Mouse (Mus musculus): ENCODE data around the gene Tagln. TPM values are rescaled to one million over a fixed set of nuclear protein-coding genes. Genes with fewer than 3 reads are reported as not detected.
A peak's percentile ranks its signal among the peaks of the same experiment; 100 is the strongest.

Gene Tagln
- polyA plus RNA-seq, 1 experiment from 2014 or later = 10.3 TPM

GRCm38 (mm10) chr9:45961855-45962254 lies 26.0 kb upstream of the Tagln start:
- WGBS = 79% methylated on average over 2 of the region's 2 CpGs
- Histone ChIP-seq H3K4me3 (replicated peaks; ENCODE audit: low read length) (no peak overlapping the region), H3K9ac (no peak overlapping the region)

GRCm38 (mm10) chr9:45959661-45960060 lies 23.8 kb upstream of the Tagln start:
- no peak overlapping the region for H3K4me3 ChIP-seq (replicated peaks; ENCODE audit: low read length)
- H3K9ac ChIP-seq = no peak overlapping the region
- H3K36me3 ChIP-seq (replicated peaks; ENCODE audit: control insufficient read depth, insufficient read depth) = peaks cover 46% of the 10 kb centered on the region
- ATAC-seq (ENCODE audit: low FRiP score) = no peak
- H3K27ac ChIP-seq = no peak overlapping the region
- H3K27me3 ChIP-seq (ENCODE audit: control insufficient read depth, insufficient read depth, low read length) = no peaks in the 10 kb centered on the region
- peaks cover 7% of the 10 kb centered on the region; the same call in 1 of the 2 replicates for H3K4me1 ChIP-seq (replicated peaks; ENCODE audit: control insufficient read depth, insufficient read depth, low read length)
- WGBS = 90% methylated on average over 7 of the region's 7 CpGs
- DNase-seq (ENCODE audit: low spot score) = no peak
- no peaks in the 10 kb centered on the region for H3K9me3 ChIP-seq (ENCODE audit: control insufficient read depth, low read length)
- H3K4me2 ChIP-seq (replicated peaks) = no peak overlapping the region

More at GRCm38 (mm10) chr9:45961855-45962254, 26.0 kb upstream of the Tagln start:
- no peak overlapping the region for H3K27ac ChIP-seq
- no peak overlapping the region for H3K4me2 ChIP-seq (replicated peaks)
- H3K36me3 ChIP-seq (replicated peaks; ENCODE audit: control insufficient read depth, insufficient read depth) = peaks cover 68% of the 10 kb centered on the region
- H3K9me3 ChIP-seq (ENCODE audit: control insufficient read depth, low read length) = no peaks in the 10 kb centered on the region
- no peak for DNase-seq (ENCODE audit: low spot score)
- no peaks in the 10 kb centered on the region for H3K4me1 ChIP-seq (replicated peaks; ENCODE audit: control insufficient read depth, insufficient read depth, low read length)
- ATAC-seq (ENCODE audit: low FRiP score) = no peak
- H3K27me3 ChIP-seq (ENCODE audit: control insufficient read depth, insufficient read depth, low read length) = no peaks in the 10 kb centered on the region

DNA sequence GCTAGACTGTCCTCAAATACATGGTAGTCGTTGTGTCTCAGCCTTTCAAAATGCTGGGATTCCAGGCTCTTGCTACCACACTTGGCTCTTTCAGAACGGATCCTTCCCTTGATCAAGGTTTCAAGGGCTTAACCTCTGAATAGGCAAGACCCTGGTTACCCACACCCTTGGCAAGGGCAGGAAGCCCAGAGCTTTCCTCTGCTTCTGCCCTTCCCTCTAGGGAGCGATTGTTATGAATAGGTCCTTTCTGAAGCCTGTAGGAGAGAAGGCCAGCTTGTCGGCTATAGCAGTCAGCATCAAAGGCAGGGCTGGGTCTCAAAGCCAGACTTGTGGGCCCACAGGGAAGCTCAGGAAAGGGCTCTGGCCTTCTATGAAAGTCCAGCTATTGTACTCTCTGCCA lies 23.0 kb upstream of the Tagln start:
- no peak for DNase-seq (ENCODE audit: low spot score)

DNA sequence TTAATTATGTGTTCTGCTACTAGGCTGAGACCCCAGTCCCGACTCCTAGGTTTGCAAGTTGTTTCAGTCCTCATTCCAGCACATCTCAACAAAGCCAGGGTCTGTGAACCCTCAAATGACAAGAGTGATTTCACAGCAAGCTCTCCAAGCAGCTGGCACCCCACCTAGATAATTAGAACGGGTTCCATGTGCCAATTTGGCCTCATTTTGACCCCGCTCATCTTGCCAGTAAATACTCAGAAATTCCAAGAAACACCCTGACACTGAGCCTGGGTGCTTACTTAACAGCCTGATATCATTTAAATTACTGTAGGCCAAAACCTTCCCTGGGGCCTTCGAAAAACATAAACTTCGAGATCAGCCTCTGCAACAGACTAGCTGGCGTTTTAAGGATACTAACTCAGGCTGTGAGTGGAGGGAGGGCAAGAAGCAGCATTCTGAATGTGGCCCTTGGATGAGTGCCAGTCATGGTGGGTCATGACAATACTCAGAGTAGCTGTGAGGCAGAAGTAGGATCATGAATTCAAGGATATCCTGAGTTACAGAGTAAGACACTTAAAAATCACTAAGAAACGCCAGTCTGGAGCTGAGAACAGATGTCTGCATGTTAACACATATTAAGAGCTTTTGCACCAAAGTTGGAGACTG lies 22.3 kb upstream of the Tagln start:
- Histone ChIP-seq H3K9ac (no peak overlapping the region), H3K9me3 (ENCODE audit: control insufficient read depth, low read length) (no peaks in the 10 kb centered on the region), H3K36me3 (replicated peaks; ENCODE audit: control insufficient read depth, insufficient read depth) (peaks cover 31% of the 10 kb centered on the region), H3K4me3 (replicated peaks; ENCODE audit: low read length) (no peak overlapping the region), H3K27ac (peak overlapping the region; percentile 44; the same call in 1 of the 2 replicates), H3K27me3 (ENCODE audit: control insufficient read depth, insufficient read depth, low read length) (no peaks in the 10 kb centered on the region), H3K4me1 (replicated peaks; ENCODE audit: control insufficient read depth, insufficient read depth, low read length) (peaks cover 21% of the 10 kb centered on the region; the same call in 1 of the 2 replicates), H3K4me2 (replicated peaks) (no peak overlapping the region)
- ATAC-seq (ENCODE audit: low FRiP score) = no peak
- WGBS = 72% methylated on average over 7 of the region's 7 CpGs
- DNase-seq (ENCODE audit: low spot score) = no peak

More for the DNA sequence above, 23.0 kb upstream of the Tagln start:
- Histone ChIP-seq H3K4me1 (replicated peaks; ENCODE audit: control insufficient read depth, insufficient read depth, low read length) (peaks cover 13% of the 10 kb centered on the region; the same call in 1 of the 2 replicates), H3K9me3 (ENCODE audit: control insufficient read depth, low read length) (no peaks in the 10 kb centered on the region), H3K36me3 (replicated peaks; ENCODE audit: control insufficient read depth, insufficient read depth) (peaks cover 38% of the 10 kb centered on the region), H3K27ac (peak overlapping the region; percentile 44; the same call in 1 of the 2 replicates), H3K9ac (no peak overlapping the region), H3K27me3 (ENCODE audit: control insufficient read depth, insufficient read depth, low read length) (no peaks in the 10 kb centered on the region), H3K4me3 (replicated peaks; ENCODE audit: low read length) (no peak overlapping the region), H3K4me2 (replicated peaks) (no peak overlapping the region)
- WGBS = 48% methylated on average over 4 of the region's 4 CpGs
- ATAC-seq (ENCODE audit: low FRiP score) = no peak

DNA sequence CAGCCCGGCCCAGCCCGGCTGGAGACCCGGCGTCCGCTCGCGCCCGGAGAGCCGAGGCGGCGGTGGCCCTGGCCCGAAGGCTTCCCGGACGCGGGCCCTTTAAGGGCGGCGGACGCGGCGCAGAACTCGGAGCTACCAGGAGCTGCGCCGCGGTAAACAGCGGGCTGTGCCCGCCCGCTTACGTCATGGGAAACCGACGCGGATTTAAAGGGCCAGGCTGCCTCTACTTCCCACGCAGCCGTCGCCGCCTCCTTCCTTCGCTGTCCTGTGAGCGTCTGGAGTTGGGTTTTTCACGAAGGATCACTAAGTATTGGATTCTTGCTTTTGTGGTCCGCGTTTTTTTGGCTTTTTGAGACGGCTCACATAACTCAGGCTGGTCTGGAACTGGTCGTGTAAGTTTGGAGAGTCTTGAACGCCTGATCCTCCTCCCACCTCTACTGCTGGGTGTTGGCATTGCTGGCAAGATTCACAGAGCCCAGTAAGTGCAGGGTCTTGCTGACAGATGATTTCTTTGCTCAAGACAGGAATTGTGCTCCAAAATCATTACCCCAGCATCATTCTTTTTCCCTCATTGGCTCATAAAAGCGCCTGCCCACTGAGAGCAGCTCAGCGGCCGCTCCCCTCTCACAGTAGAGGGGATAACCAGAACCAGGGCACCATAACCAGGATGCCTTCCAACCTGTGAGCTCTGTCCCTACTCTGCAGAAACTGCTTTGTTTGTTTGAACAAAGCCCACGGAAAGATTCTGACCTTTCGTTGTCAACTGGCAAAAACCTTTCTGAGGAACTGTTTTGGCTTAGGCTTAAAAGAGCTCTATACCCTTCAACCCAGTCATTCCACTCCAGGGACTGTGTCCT lies 19.5 kb upstream of the Tagln start, which contains the start of gene Sidt2:
Gene Sidt2, minus strand, starts transcription at position 152 of the 857 bp plus-strand sequence.
- H3K9me3 ChIP-seq (ENCODE audit: control insufficient read depth, low read length) = no peaks in the 10 kb centered on the region
- DNase-seq (ENCODE audit: low spot score) (peak; percentile 90), ATAC-seq (ENCODE audit: low FRiP score) (peak; percentile 96)
- H3K4me3 ChIP-seq (replicated peaks; ENCODE audit: low read length) = peak within 1 kb of the TSS; percentile 86
- peak within 1 kb of the TSS; percentile 92 for H3K9ac ChIP-seq
- peak within 1 kb of the TSS; percentile 88 for H3K4me2 ChIP-seq (replicated peaks)
- peaks cover 21% of the 10 kb centered on the region; the same call in 1 of the 2 replicates for H3K4me1 ChIP-seq (replicated peaks; ENCODE audit: control insufficient read depth, insufficient read depth, low read length)
- no peaks in the 10 kb centered on the region for H3K27me3 ChIP-seq (ENCODE audit: control insufficient read depth, insufficient read depth, low read length)
- H3K27ac ChIP-seq = peak within 1 kb of the TSS; percentile 81
- under 1% methylated on average over 48 of the region's 48 CpGs for WGBS
- peaks cover 27% of the 10 kb centered on the region for H3K36me3 ChIP-seq (replicated peaks; ENCODE audit: control insufficient read depth, insufficient read depth)

DNA sequence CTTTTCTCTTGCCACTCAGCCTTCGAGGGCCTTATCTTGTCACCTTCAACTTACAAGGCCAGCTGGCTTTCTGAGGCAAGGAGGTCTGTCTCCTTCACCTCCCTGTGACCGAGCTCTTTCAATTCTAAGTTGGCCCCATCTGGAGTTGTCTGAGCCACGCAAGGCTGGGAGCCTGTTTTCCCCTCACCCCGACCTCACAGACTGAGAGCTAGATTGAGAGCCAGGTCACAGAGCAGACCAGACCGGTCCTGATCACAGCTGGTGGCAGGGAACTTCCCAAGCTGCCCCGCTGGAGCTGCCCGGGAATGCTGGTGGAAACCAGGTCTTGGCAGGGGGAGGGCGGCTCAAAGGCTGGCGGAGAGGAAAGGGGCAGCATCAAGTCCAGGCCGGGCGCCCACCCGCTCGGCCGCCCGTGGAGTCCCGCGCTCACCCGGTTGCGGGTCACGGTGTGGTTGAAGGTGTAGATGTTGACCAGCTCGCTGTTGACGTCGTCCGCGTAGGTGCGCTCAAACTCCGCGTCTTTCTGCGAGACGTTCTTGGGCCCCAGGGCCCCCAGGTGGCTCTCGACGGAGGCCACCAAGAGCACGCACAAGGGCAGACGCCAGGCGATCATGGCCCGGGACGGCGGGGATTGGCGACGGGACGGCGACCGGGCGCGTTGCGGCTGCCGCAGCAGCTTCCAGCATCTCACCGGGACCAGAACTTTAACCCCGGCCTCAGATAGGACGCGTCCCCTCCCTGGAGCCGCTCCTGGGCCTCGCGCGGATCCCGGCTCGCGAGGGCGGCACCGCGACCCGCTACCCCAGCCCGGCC lies 18.6 kb upstream of the Tagln start:
- peak overlapping the region; percentile 92 for H3K9ac ChIP-seq
- peak overlapping the region; percentile 81 for H3K27ac ChIP-seq
- under 1% methylated on average over 51 of the region's 63 CpGs for WGBS
- DNase-seq (ENCODE audit: low spot score) = peak; percentile 43
- peak overlapping the region; percentile 86 for H3K4me3 ChIP-seq (replicated peaks; ENCODE audit: low read length)
- H3K4me1 ChIP-seq (replicated peaks; ENCODE audit: control insufficient read depth, insufficient read depth, low read length) = peaks cover 21% of the 10 kb centered on the region; the same call in 1 of the 2 replicates
- no peaks in the 10 kb centered on the region for H3K27me3 ChIP-seq (ENCODE audit: control insufficient read depth, insufficient read depth, low read length)
- ATAC-seq (ENCODE audit: low FRiP score) = peak; percentile 58
- peaks cover 32% of the 10 kb centered on the region for H3K36me3 ChIP-seq (replicated peaks; ENCODE audit: control insufficient read depth, insufficient read depth)
- peak overlapping the region; percentile 88 for H3K4me2 ChIP-seq (replicated peaks)
- no peaks in the 10 kb centered on the region for H3K9me3 ChIP-seq (ENCODE audit: control insufficient read depth, low read length)

GRCm38 (mm10) chr9:45953511-45954293 lies 17.8 kb upstream of the Tagln start:
- no peaks in the 10 kb centered on the region for H3K9me3 ChIP-seq (ENCODE audit: control insufficient read depth, low read length)
- peak overlapping the region; percentile 92 for H3K9ac ChIP-seq
- H3K36me3 ChIP-seq (replicated peaks; ENCODE audit: control insufficient read depth, insufficient read depth) = peaks cover 39% of the 10 kb centered on the region
- 66% methylated on average over 13 of the region's 13 CpGs for WGBS
- H3K4me1 ChIP-seq (replicated peaks; ENCODE audit: control insufficient read depth, insufficient read depth, low read length) = peaks cover 21% of the 10 kb centered on the region; the same call in 1 of the 2 replicates
- DNase-seq (ENCODE audit: low spot score) = no peak
- H3K4me2 ChIP-seq (replicated peaks) = peak overlapping the region; percentile 88
- H3K27ac ChIP-seq = no peak overlapping the region
- no peaks in the 10 kb centered on the region for H3K27me3 ChIP-seq (ENCODE audit: control insufficient read depth, insufficient read depth, low read length)
- H3K4me3 ChIP-seq (replicated peaks; ENCODE audit: low read length) = peak overlapping the region; percentile 86
- ATAC-seq (ENCODE audit: low FRiP score) = no peak

DNA sequence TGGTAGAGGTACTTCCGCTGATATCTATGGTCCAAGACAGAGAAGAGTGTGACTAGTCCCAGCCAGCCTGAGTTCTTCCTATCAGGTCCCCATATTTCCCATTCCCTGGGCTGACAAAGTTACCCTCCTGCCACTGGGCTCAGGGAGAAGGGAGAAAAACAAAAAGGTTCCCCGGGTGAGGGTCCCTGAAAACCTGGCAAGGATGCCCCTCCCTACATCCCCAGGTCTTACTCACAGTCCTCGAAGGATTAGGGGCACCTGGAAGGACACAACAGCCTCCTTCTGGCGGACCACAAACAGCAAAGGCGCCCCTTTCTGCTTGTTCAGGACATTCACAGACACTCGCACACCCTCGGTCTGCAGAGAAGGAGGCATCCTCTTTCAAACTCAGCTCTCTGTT lies 17.0 kb upstream of the Tagln start:
- Histone ChIP-seq H3K27me3 (ENCODE audit: control insufficient read depth, insufficient read depth, low read length) (no peaks in the 10 kb centered on the region), H3K4me2 (replicated peaks) (peak overlapping the region; percentile 88), H3K27ac (no peak overlapping the region), H3K36me3 (replicated peaks; ENCODE audit: control insufficient read depth, insufficient read depth) (peaks cover 47% of the 10 kb centered on the region), H3K9me3 (ENCODE audit: control insufficient read depth, low read length) (no peaks in the 10 kb centered on the region), H3K4me3 (replicated peaks; ENCODE audit: low read length) (no peak overlapping the region), H3K4me1 (replicated peaks; ENCODE audit: control insufficient read depth, insufficient read depth, low read length) (peaks cover 21% of the 10 kb centered on the region; the same call in 1 of the 2 replicates), H3K9ac (no peak overlapping the region)
- ATAC-seq (ENCODE audit: low FRiP score) = no peak
- no peak for DNase-seq (ENCODE audit: low spot score)
- 80% methylated on average over 7 of the region's 7 CpGs for WGBS
